Mouse (Mus musculus): Measurements from ENCODE around the gene 4833439L19Rik. TPM values are rescaled to one million over a fixed set of nuclear protein-coding genes. Genes with fewer than 3 reads are reported as not detected.

The 4833439L19Rik gene
- total and polyA plus RNA-seq, 2 experiments from 2014 or later = 230 to 240 TPM

DNA sequence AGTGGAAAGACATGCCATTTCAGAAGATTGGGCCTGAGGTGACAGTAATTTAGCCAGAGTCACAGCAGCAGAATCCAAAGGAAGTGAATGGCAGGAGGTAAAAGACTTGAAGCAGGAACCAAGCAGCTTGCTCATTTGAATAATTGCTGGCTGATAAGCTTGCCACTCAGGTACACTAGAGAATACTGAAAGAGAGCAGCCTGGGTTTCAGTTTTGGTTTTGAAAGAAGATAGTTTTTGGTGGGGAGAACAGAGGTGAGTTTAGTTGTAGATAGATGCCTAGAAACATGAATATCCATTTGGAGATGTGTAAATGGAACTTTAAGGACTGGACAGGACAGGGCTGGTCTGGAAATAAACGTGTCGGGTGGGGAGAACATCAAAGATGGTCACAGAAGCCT, 63.9 kb downstream of the 4833439L19Rik start:
- no peak for ATAC-seq (ENCODE audit: low FRiP score)
- no peaks in the 10 kb centered on the region for H3K36me3 ChIP-seq (ENCODE audit: insufficient read depth, low read length)
- H3K9me3 ChIP-seq (ENCODE audit: low read length) = no peaks in the 10 kb centered on the region
- no peak overlapping the region for H3K27ac ChIP-seq (ENCODE audit: low read depth, low read length)
- H3K9ac ChIP-seq (replicated peaks; ENCODE audit: low read length, poor library complexity, severe bottlenecking) = no peak overlapping the region
- no peak overlapping the region for H3K4me2 ChIP-seq (ENCODE audit: low read depth, low read length, poor library complexity, severe bottlenecking)
- H3K27me3 ChIP-seq (ENCODE audit: insufficient read depth, low read length) = no peaks in the 10 kb centered on the region
- DNase-seq (ENCODE audit: low spot score) = no peak
- WGBS = 81% methylated on average over 2 of the region's 2 CpGs
- no peaks in the 10 kb centered on the region for H3K4me1 ChIP-seq (ENCODE audit: insufficient read depth, low read length)
- no peak overlapping the region for H3K4me3 ChIP-seq (ENCODE audit: low read depth, low read length)
- TF ChIP-seq CTCF (IDR thresholded peaks at IDR 0.05) = no peak

Small RNAs within 50 kb of the gene (microRNA-seq; reads per million reads assigned to microRNA genes)
- gene Gm24195 (ENCODE audit: borderline number of aligned reads) = not detected

Other genes starting within 250 kb of the 4833439L19Rik start
- 88.7 and 106 TPM in 2 replicates for gene Cplx2, start 194.1 kb downstream of the 4833439L19Rik start, total RNA-seq (2014; rRNA removed)
- 30.4 and 31.2 TPM in 2 replicates for gene Cplx2, start 194.1 kb downstream of the 4833439L19Rik start, polyA plus RNA-seq (2015; fragmentation: Nextera tagmentation; extraction: Ambion mirVana)
- 51.7 and 62.6 TPM in 2 replicates for gene Thoc3, start 96.6 kb downstream of the 4833439L19Rik start, total RNA-seq (2014; rRNA removed)
- 127 and 133 TPM in 2 replicates for gene Thoc3, start 96.6 kb downstream of the 4833439L19Rik start, polyA plus RNA-seq (2015; fragmentation: Nextera tagmentation; extraction: Ambion mirVana)
- gene Simc1, start 61.7 kb downstream of the 4833439L19Rik start, total RNA-seq (2014; rRNA removed) = 20.1 and 23.6 TPM in 2 replicates
- gene Simc1, start 61.7 kb downstream of the 4833439L19Rik start, polyA plus RNA-seq (2015; fragmentation: Nextera tagmentation; extraction: Ambion mirVana) = 9.8 and 10.2 TPM in 2 replicates
- 161 and 171 TPM in 2 replicates for gene Arl10, start 9.6 kb upstream of the 4833439L19Rik start, total RNA-seq (2014; rRNA removed)
- 79.2 and 80.2 TPM in 2 replicates for gene Arl10, start 9.6 kb upstream of the 4833439L19Rik start, polyA plus RNA-seq (2015; fragmentation: Nextera tagmentation; extraction: Ambion mirVana)
- gene Nop16, start 24.7 kb upstream of the 4833439L19Rik start, total RNA-seq (2014; rRNA removed) = 26.7 TPM in 2 replicates
- 53.8 and 54.1 TPM in 2 replicates for gene Nop16, start 24.7 kb upstream of the 4833439L19Rik start, polyA plus RNA-seq (2015; fragmentation: Nextera tagmentation; extraction: Ambion mirVana)
- gene Higd2a, start 24.8 kb upstream of the 4833439L19Rik start, total RNA-seq (2014; rRNA removed) = 110 and 203 TPM in 2 replicates
- gene Higd2a, start 24.8 kb upstream of the 4833439L19Rik start, polyA plus RNA-seq (2015; fragmentation: Nextera tagmentation; extraction: Ambion mirVana) = 327 and 330 TPM in 2 replicates
- 243 and 256 TPM in 2 replicates for gene Cltb, start 45.9 kb upstream of the 4833439L19Rik start, total RNA-seq (2014; rRNA removed)
- 326 and 328 TPM in 2 replicates for gene Cltb, start 45.9 kb upstream of the 4833439L19Rik start, polyA plus RNA-seq (2015; fragmentation: Nextera tagmentation; extraction: Ambion mirVana)
- gene Faf2, start 56.3 kb upstream of the 4833439L19Rik start, total RNA-seq (2014; rRNA removed) = 49.3 and 57.9 TPM in 2 replicates
- 53.0 and 56.4 TPM in 2 replicates for gene Faf2, start 56.3 kb upstream of the 4833439L19Rik start, polyA plus RNA-seq (2015; fragmentation: Nextera tagmentation; extraction: Ambion mirVana)
- gene Rnf44, start 128.5 kb upstream of the 4833439L19Rik start, total RNA-seq (2014; rRNA removed) = 67.6 and 71.2 TPM in 2 replicates
- gene Rnf44, start 128.5 kb upstream of the 4833439L19Rik start, polyA plus RNA-seq (2015; fragmentation: Nextera tagmentation; extraction: Ambion mirVana) = 51.7 and 52.0 TPM in 2 replicates
- gene Cdhr2, start 136.0 kb upstream of the 4833439L19Rik start, total RNA-seq (2014; rRNA removed) = 0.33 and 0.52 TPM in 2 replicates
- 0.65 and 0.84 TPM in 2 replicates for gene Cdhr2, start 136.0 kb upstream of the 4833439L19Rik start, polyA plus RNA-seq (2015; fragmentation: Nextera tagmentation; extraction: Ambion mirVana)
- gene Gprin1, start 184.4 kb upstream of the 4833439L19Rik start, total RNA-seq (2014; rRNA removed) = 167 and 170 TPM in 2 replicates
- 21.7 and 23.0 TPM in 2 replicates for gene Gprin1, start 184.4 kb upstream of the 4833439L19Rik start, polyA plus RNA-seq (2015; fragmentation: Nextera tagmentation; extraction: Ambion mirVana)
- 84.6 and 90.6 TPM in 2 replicates for gene Sncb, start 201.2 kb upstream of the 4833439L19Rik start, total RNA-seq (2014; rRNA removed)
- gene Sncb, start 201.2 kb upstream of the 4833439L19Rik start, polyA plus RNA-seq (2015; fragmentation: Nextera tagmentation; extraction: Ambion mirVana) = 213 and 233 TPM in 2 replicates
- gene Eif4e1b, start 218.6 kb upstream of the 4833439L19Rik start, total RNA-seq (2014; rRNA removed) = not detected in 2 replicates
- not detected in 2 replicates for gene Eif4e1b, start 218.6 kb upstream of the 4833439L19Rik start, polyA plus RNA-seq (2015; fragmentation: Nextera tagmentation; extraction: Ambion mirVana)
- 43.4 and 58.1 TPM in 2 replicates for gene Tspan17, start 223.9 kb upstream of the 4833439L19Rik start, total RNA-seq (2014; rRNA removed)
- 100 and 115 TPM in 2 replicates for gene Tspan17, start 223.9 kb upstream of the 4833439L19Rik start, polyA plus RNA-seq (2015; fragmentation: Nextera tagmentation; extraction: Ambion mirVana)

Data from midbrain, postnatal 0 days (tissue).